Mouse (Mus musculus): Measurements from ENCODE around the gene Lypd5. TPM values are rescaled to one million over a fixed set of nuclear protein-coding genes. Genes with fewer than 3 reads are reported as not detected.
"Not testable (repeated sequence)": the region's sequence is repeated elsewhere in the genome, so short reads cannot be mapped to it uniquely, and the experiment has no call there.

Lypd5 gene
- polyA plus RNA-seq, 1 experiment from 2014 or later = 11.6 TPM

DNA sequence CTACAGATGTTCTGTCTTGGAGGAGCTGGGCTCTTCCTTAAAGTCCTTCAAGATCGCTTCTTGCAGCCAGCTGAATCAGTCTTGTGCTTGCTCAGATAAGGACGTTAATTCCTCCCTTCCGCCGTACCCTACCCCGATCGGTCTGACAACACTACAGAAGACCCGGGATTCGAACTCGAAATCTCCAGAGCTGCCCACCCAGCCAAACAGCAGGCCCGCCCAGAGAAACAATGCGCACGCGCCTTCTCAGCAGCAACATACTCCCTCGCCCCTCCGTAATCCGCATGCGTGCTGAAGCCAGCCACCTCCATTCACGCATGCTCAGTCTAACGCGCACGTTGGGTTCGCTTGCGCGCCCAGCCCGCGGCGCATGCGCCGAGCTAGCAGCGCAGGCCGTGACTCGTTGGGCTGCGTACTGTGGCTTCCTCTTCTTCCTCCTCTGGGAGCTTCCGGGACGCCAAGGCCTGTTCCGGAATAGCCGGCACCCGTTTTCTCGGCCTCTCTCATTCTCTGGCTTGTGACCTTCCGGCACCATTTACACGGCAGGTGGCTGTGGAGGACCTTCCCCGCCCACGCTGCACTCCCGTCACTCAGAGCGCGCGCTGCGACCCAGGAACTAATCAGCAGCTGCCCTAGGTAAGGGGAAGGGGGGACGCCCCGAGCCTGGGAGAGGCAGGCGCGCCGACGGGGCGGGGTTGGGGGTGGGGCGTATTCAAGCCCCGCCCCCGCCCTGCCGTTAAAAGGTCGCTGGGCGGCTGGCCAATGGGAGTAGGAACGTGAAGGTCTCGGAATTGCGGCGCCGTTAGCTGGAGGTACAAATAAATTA, 50.5 kb downstream of the Lypd5 start, which contains the start of gene Smg9:
Gene Smg9, plus strand, starts transcription at position 364 of the 826 bp plus-strand sequence.
- H3K27me3 ChIP-seq (ENCODE audit: control insufficient read depth, insufficient read depth, low read length) = no peaks in the 10 kb centered on the region
- peak within 1 kb of the TSS; percentile 83 for H3K9ac ChIP-seq (ENCODE audit: low read length)
- peak within 1 kb of the TSS; percentile 55 for H3K4me2 ChIP-seq (ENCODE audit: low read depth, low read length)
- peak within 1 kb of the TSS; percentile 97 for H3K27ac ChIP-seq (ENCODE audit: low read length)
- H3K36me3 ChIP-seq (ENCODE audit: control insufficient read depth, insufficient read depth, low read length) = peaks cover 10% of the 10 kb centered on the region; the same call in 1 of the 2 replicates
- peak; percentile 96 for ATAC-seq (ENCODE audit: insufficient read depth, low FRiP score)
- peaks cover 4% of the 10 kb centered on the region; the same call in 1 of the 2 replicates for H3K9me3 ChIP-seq (replicated peaks; ENCODE audit: control insufficient read depth, low read length)
- peaks cover 10% of the 10 kb centered on the region for H3K4me1 ChIP-seq (ENCODE audit: control insufficient read depth, insufficient read depth, low read length)
- 2% methylated on average over 66 of the region's 66 CpGs for WGBS
- H3K4me3 ChIP-seq (replicated peaks; ENCODE audit: low read length) = peak within 1 kb of the TSS; percentile 65

- H3K36me3 ChIP-seq (ENCODE audit: control insufficient read depth, insufficient read depth, low read length) = peaks cover 10% of the 10 kb centered on the region; the same call in 1 of the 2 replicates
- 17% methylated on average over 3 of the region's 3 CpGs for WGBS
- peaks cover 4% of the 10 kb centered on the region; the same call in 1 of the 2 replicates for H3K9me3 ChIP-seq (replicated peaks; ENCODE audit: control insufficient read depth, low read length)
- ATAC-seq (ENCODE audit: insufficient read depth, low FRiP score) = no peak; the same call in 1 of the 2 replicates
- H3K4me1 ChIP-seq (ENCODE audit: control insufficient read depth, insufficient read depth, low read length) = peaks cover 10% of the 10 kb centered on the region
- H3K9ac ChIP-seq (ENCODE audit: low read length) = peak overlapping the region; percentile 83
- peak overlapping the region; percentile 65 for H3K4me3 ChIP-seq (replicated peaks; ENCODE audit: low read length)
- peak overlapping the region; percentile 97 for H3K27ac ChIP-seq (ENCODE audit: low read length)
- no peaks in the 10 kb centered on the region for H3K27me3 ChIP-seq (ENCODE audit: control insufficient read depth, insufficient read depth, low read length)
- peak overlapping the region; percentile 55 for H3K4me2 ChIP-seq (ENCODE audit: low read depth, low read length)
Measured at GRCm38 (mm10) chr7:24400082-24400452, 51.1 kb downstream of the Lypd5 start.

- not testable (repeated sequence) for H3K4me1 ChIP-seq (ENCODE audit: control insufficient read depth, insufficient read depth, low read length)
- WGBS = 85% methylated on average over 4 of the region's 4 CpGs
Measured at GRCm38 (mm10) chr7:24400489-24400888, 51.5 kb downstream of the Lypd5 start.

DNA sequence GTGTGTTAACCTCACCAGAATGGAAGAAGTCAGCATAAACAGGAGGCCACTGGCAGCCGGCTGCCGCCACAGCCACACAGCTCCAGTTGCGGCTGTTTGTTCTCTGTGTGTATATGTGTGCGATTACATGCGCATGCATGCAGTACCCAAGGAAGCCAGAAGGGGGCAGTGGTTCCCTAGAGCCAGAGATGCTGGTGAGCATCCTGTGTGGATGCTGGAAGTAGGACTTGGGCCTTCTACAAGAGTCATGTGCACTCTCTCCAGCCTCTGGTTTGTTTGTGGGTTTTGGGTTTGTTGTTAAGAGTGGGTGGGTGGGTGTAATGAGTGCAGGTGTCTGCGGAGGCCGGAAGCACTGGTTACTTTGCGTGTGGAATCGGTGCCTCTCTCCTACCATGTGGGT, 53.9 kb downstream of the Lypd5 start:
- peaks cover 12% of the 10 kb centered on the region for H3K4me1 ChIP-seq (ENCODE audit: control insufficient read depth, insufficient read depth, low read length)
- no peak overlapping the region for H3K9ac ChIP-seq (ENCODE audit: low read length)
- peaks cover 4% of the 10 kb centered on the region; the same call in 1 of the 2 replicates for H3K9me3 ChIP-seq (replicated peaks; ENCODE audit: control insufficient read depth, low read length)
- WGBS = 97% methylated on average over 9 of the region's 9 CpGs
- H3K27me3 ChIP-seq (ENCODE audit: control insufficient read depth, insufficient read depth, low read length) = no peaks in the 10 kb centered on the region
- H3K27ac ChIP-seq (ENCODE audit: low read length) = no peak overlapping the region
- H3K4me2 ChIP-seq (ENCODE audit: low read depth, low read length) = no peak overlapping the region
- ATAC-seq (ENCODE audit: insufficient read depth, low FRiP score) = no peak
- no peak overlapping the region for H3K4me3 ChIP-seq (replicated peaks; ENCODE audit: low read length)
- peaks cover 10% of the 10 kb centered on the region; the same call in 1 of the 2 replicates for H3K36me3 ChIP-seq (ENCODE audit: control insufficient read depth, insufficient read depth, low read length)

More at GRCm38 (mm10) chr7:24400489-24400888, 51.5 kb downstream of the Lypd5 start:
- peaks cover 10% of the 10 kb centered on the region; the same call in 1 of the 2 replicates for H3K36me3 ChIP-seq (ENCODE audit: control insufficient read depth, insufficient read depth, low read length)
- not testable (repeated sequence) for H3K9ac ChIP-seq (ENCODE audit: low read length); H3K27ac ChIP-seq (ENCODE audit: low read length); ATAC-seq (ENCODE audit: insufficient read depth, low FRiP score); H3K27me3 ChIP-seq (ENCODE audit: control insufficient read depth, insufficient read depth, low read length); H3K9me3 ChIP-seq (replicated peaks; ENCODE audit: control insufficient read depth, low read length)
- peak overlapping the region; percentile 55; the same call in 1 of the 2 replicates for H3K4me2 ChIP-seq (ENCODE audit: low read depth, low read length)
- peak overlapping the region; percentile 65 for H3K4me3 ChIP-seq (replicated peaks; ENCODE audit: low read length)

Small RNA genes lying within 50 kb of the gene (microRNA-seq; reads per million reads assigned to microRNA genes)
- not detected for gene Gm27592

Other genes with a start within 250 kb of the Lypd5 start
- gene Zfp112, start 236.9 kb upstream of the Lypd5 start, polyA plus RNA-seq (2015; fragmentation: Nextera tagmentation; extraction: Ambion mirVana) = 6.1 and 6.9 TPM in 2 replicates
- gene Zfp235, start 215.0 kb upstream of the Lypd5 start, polyA plus RNA-seq (2015; fragmentation: Nextera tagmentation; extraction: Ambion mirVana) = 14.7 and 18.9 TPM in 2 replicates
- 5.8 and 6.3 TPM in 2 replicates for gene Zfp114, start 174.1 kb upstream of the Lypd5 start, polyA plus RNA-seq (2015; fragmentation: Nextera tagmentation; extraction: Ambion mirVana)
- gene Zfp111, start 137.8 kb upstream of the Lypd5 start, polyA plus RNA-seq (2015; fragmentation: Nextera tagmentation; extraction: Ambion mirVana) = 10.2 and 12.5 TPM in 2 replicates
- gene Zfp109, start 111.6 kb upstream of the Lypd5 start, polyA plus RNA-seq (2015; fragmentation: Nextera tagmentation; extraction: Ambion mirVana) = 5.4 and 6.3 TPM in 2 replicates
- 3.9 TPM in 2 replicates for gene Zfp108, start 94.4 kb upstream of the Lypd5 start, polyA plus RNA-seq (2015; fragmentation: Nextera tagmentation; extraction: Ambion mirVana)
- 7.6 and 8.3 TPM in 2 replicates for gene Zfp93, start 78.8 kb upstream of the Lypd5 start, polyA plus RNA-seq (2015; fragmentation: Nextera tagmentation; extraction: Ambion mirVana)
- gene Zfp61, start 48.0 kb upstream of the Lypd5 start, polyA plus RNA-seq (2015; fragmentation: Nextera tagmentation; extraction: Ambion mirVana) = 31.4 and 32.2 TPM in 2 replicates
- gene Zfp94, start 32.5 kb upstream of the Lypd5 start, polyA plus RNA-seq (2015; fragmentation: Nextera tagmentation; extraction: Ambion mirVana) = 9.0 and 10.3 TPM in 2 replicates
- 0.15 TPM in 1 of 2 replicates, not detected in the other for gene Tescl, start 15.3 kb upstream of the Lypd5 start, polyA plus RNA-seq (2015; fragmentation: Nextera tagmentation; extraction: Ambion mirVana)
- gene Kcnn4, start 21.1 kb downstream of the Lypd5 start, polyA plus RNA-seq (2015; fragmentation: Nextera tagmentation; extraction: Ambion mirVana) = 7.4 and 8.5 TPM in 2 replicates
- 19.5 and 21.3 TPM in 2 replicates for gene Smg9, start 50.4 kb downstream of the Lypd5 start, polyA plus RNA-seq (2015; fragmentation: Nextera tagmentation; extraction: Ambion mirVana)
- gene Irgc1, start 103.1 kb downstream of the Lypd5 start, polyA plus RNA-seq (2015; fragmentation: Nextera tagmentation; extraction: Ambion mirVana) = 0.17 and 0.26 TPM in 2 replicates
- gene Plaur, start 113.3 kb downstream of the Lypd5 start, polyA plus RNA-seq (2015; fragmentation: Nextera tagmentation; extraction: Ambion mirVana) = 13.3 and 15.4 TPM in 2 replicates
- 4.4 TPM in 2 replicates for gene Cadm4, start 132.8 kb downstream of the Lypd5 start, polyA plus RNA-seq (2015; fragmentation: Nextera tagmentation; extraction: Ambion mirVana)
- gene Zfp428, start 157.8 kb downstream of the Lypd5 start, polyA plus RNA-seq (2015; fragmentation: Nextera tagmentation; extraction: Ambion mirVana) = 22.3 and 24.6 TPM in 2 replicates
- gene AC161166.1, start 163.3 kb downstream of the Lypd5 start, polyA plus RNA-seq (2015; fragmentation: Nextera tagmentation; extraction: Ambion mirVana) = 0.19 and 0.30 TPM in 2 replicates
- 5.5 and 5.6 TPM in 2 replicates for gene Irgq, start 181.5 kb downstream of the Lypd5 start, polyA plus RNA-seq (2015; fragmentation: Nextera tagmentation; extraction: Ambion mirVana)
- 16.4 and 26.0 TPM in 2 replicates for gene Pinlyp, start 196.9 kb downstream of the Lypd5 start, polyA plus RNA-seq (2015; fragmentation: Nextera tagmentation; extraction: Ambion mirVana)
- gene Xrcc1, start 197.1 kb downstream of the Lypd5 start, polyA plus RNA-seq (2015; fragmentation: Nextera tagmentation; extraction: Ambion mirVana) = 91.4 and 114 TPM in 2 replicates
- gene Ethe1, start 238.3 kb downstream of the Lypd5 start, polyA plus RNA-seq (2015; fragmentation: Nextera tagmentation; extraction: Ambion mirVana) = 35.6 and 43.4 TPM in 2 replicates
- 3.5 and 4.0 TPM in 2 replicates for gene Zfp575, start 238.4 kb downstream of the Lypd5 start, polyA plus RNA-seq (2015; fragmentation: Nextera tagmentation; extraction: Ambion mirVana)